Mouse (Mus musculus) cortical plate, adult 2 months (tissue): ENCODE data around the gene Nanos2. TPM values are rescaled to one million over a fixed set of nuclear protein-coding genes. Genes with fewer than 3 reads are reported as not detected.
A peak's percentile ranks its signal among the peaks of the same experiment; 100 is the strongest.

Experiments used
- H3K27ac ChIP-seq: fragments of 200-500 bp; 2 replicates; pipeline ENCODE4 v1.5.1; 2012; ENCODE audit warnings: low read length, control low read depth, inconsistent platforms; ENCODE audit not compliant: insufficient read depth
- H3K4me1 ChIP-seq: fragments of 200-500 bp; 2 replicates; pipeline ENCODE4 v1.6.1; 2011; ENCODE audit warnings: low read length; ENCODE audit not compliant: control insufficient read depth, insufficient read depth
- H3K4me3 ChIP-seq: fragments of 200-500 bp; 2 replicates; pipeline ENCODE4 v1.5.1; 2011; ENCODE audit warnings: mild to moderate bottlenecking, low read length, control low read depth; ENCODE audit not compliant: insufficient read depth
- CTCF ChIP-seq: fragments of 200-500 bp; IDR thresholded peaks from 2 replicates; pipeline ENCODE4 v1.5.1; 2011; ENCODE audit warnings: mild to moderate bottlenecking, control low read depth, low read length; ENCODE audit not compliant: insufficient read depth; ENCODE audit errors: extremely low read depth
- POLR2A ChIP-seq: fragments of 200-500 bp; IDR thresholded peaks from 2 replicates; pipeline ENCODE4 v1.6.1; 2011; ENCODE audit warnings: mild to moderate bottlenecking, low read length, control low read depth; ENCODE audit not compliant: insufficient read depth; ENCODE audit errors: extremely low read depth
- polyA plus RNA-seq: library from polyadenylated mRNA; depleted of rRNA; stranded (reverse); fragments of >200 nt; gene quantifications from 2 replicates; pipeline ENCODE4 v1.2.3, GENCODE M21; 2012

Nanos2 gene
- polyA plus RNA-seq, 1 experiment: 2.8 TPM

DNA sequence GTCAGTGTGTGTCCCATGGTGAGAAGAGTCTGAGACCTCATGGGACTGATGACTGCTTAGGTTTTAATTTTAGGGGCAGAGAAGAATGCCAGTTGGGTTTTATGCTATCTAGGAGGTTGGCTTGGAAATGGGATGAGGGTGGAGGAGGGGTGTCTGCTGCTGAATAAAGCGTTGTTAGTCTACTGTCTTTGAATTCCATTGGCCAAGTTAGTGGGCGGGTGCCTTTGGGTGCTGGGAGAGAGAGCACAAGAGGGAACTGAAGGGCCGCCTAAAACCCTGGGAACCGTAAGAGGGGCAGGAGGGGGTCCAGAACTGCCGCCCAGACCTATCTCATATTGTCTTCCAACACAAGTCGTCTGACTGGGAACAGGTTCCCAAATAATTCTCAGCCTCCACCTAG, 1.6 kb downstream of the Nanos2 start:
- Histone ChIP-seq H3K4me1 (peaks cover 3% of the 10 kb centered on the region; the same call in 1 of the 2 replicates), H3K27ac (no peak overlapping the region), H3K4me3 (no peak overlapping the region)
- TF ChIP-seq POLR2A: no peak
- TF ChIP-seq CTCF: no peak

GRCm38 (mm10) chr7:18989995-18990394, 2.8 kb downstream of the Nanos2 start:
- peak overlapping the region; percentile 68 for H3K4me3 ChIP-seq
- H3K27ac ChIP-seq: peak overlapping the region; percentile 65; the same call in 1 of the 2 replicates
- no peak for TF ChIP-seq CTCF
- TF ChIP-seq POLR2A: no peak
- H3K4me1 ChIP-seq: peaks cover 5% of the 10 kb centered on the region; the same call in 1 of the 2 replicates

- peak within 1 kb of the TSS; percentile 68 for H3K4me3 ChIP-seq
- peak within 1 kb of the TSS; percentile 65 for H3K27ac ChIP-seq
- peaks cover 5% of the 10 kb centered on the region; the same call in 1 of the 2 replicates for H3K4me1 ChIP-seq
- TF ChIP-seq CTCF (no peak), POLR2A (peak; percentile 96)
These were observed 3.5 kb downstream of the Nanos2 start, which contains the start of gene Mypop for GRCm38 (mm10) chr7:18990601-18991295. Mypop (plus strand) TSS chr7:18991245.

DNA sequence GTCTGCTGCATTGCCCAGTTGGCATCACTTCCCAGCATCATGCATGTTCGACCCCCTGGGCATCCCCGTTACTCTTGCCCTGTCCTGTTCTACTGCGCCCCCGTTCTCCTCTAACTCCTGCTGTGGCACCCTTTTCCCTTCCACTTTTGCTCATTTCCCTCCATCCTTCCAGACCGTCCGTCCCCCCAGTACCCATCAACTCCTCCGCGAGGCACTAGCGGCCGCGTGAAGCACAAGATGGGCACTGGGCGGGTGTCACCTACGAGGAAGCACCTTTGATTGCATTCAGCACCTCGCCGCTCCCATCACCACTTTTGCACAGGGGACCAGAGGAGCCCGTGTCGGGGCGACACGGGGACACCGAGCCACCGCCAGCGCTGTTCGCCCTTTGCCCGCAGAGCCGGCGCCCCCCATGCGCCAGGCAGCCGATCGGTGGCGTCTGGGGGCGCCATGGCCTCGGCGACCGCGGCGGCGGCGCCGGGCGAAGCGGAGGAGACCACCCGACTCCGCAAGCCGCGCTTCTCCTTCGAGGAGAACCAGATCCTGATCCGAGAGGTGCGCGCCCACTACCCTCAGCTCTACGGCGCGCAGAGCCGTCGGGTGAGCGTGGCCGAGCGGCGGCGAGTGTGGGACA, 4.6 kb downstream of the Nanos2 start:
- Histone ChIP-seq H3K4me1 (peaks cover 5% of the 10 kb centered on the region; the same call in 1 of the 2 replicates), H3K4me3 (peak overlapping the region; percentile 68), H3K27ac (peak overlapping the region; percentile 57)
- TF ChIP-seq POLR2A (no peak), CTCF (no peak)

GRCm38 (mm10) chr7:18992294-18992675, 5.1 kb downstream of the Nanos2 start:
- H3K27ac ChIP-seq: peak overlapping the region; percentile 57
- TF ChIP-seq POLR2A (no peak), CTCF (no peak)
- peak overlapping the region; percentile 68 for H3K4me3 ChIP-seq
- H3K4me1 ChIP-seq: peaks cover 5% of the 10 kb centered on the region; the same call in 1 of the 2 replicates

- Histone ChIP-seq H3K4me1 (peaks cover 5% of the 10 kb centered on the region; the same call in 1 of the 2 replicates), H3K4me3 (peak overlapping the region; percentile 68), H3K27ac (no peak overlapping the region)
- TF ChIP-seq CTCF (no peak), POLR2A (no peak)
These were observed 5.8 kb downstream of the Nanos2 start for GRCm38 (mm10) chr7:18993036-18993435.

DNA sequence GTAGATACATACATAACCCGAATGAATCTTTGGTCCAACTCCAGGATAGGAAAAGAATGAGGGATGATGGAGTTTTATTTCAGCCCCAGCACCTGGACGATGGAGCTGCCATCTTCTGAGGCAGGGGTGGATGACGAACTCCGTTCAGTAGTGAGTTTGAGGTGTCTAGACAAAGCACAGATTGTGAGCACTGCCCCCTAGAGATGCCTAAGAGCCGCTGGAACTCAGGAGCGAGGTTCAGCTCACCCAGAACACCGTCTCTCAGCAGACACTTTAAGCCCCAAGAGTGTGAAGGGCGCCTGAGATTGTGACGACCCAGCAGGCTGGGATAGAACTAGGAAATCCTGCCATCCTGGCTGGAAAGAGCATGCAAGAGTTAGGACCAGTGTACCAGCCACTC, 11.6 kb downstream of the Nanos2 start:
- no peak overlapping the region for H3K27ac ChIP-seq
- no peak overlapping the region for H3K4me3 ChIP-seq
- 0 out of 2 replicates have a peak, but pooled peaks cover 2% of the 10 kb centered on the region for H3K4me1 ChIP-seq
- TF ChIP-seq CTCF (0 out of 2 replicates have a peak, but pooled peaks have one; percentile 17), POLR2A (no peak)

GRCm38 (mm10) chr7:19000421-19000820, 13.2 kb downstream of the Nanos2 start:
- no peak for TF ChIP-seq POLR2A
- TF ChIP-seq CTCF: no peak
- Histone ChIP-seq H3K4me3 (no peak overlapping the region), H3K27ac (no peak overlapping the region), H3K4me1 (no peaks in the 10 kb centered on the region)

GRCm38 (mm10) chr7:19001066-19001806, 14.0 kb downstream of the Nanos2 start:
- H3K27ac ChIP-seq: no peak overlapping the region
- H3K4me3 ChIP-seq: no peak overlapping the region
- TF ChIP-seq CTCF (no peak), POLR2A (no peak)
- no peaks in the 10 kb centered on the region for H3K4me1 ChIP-seq
